ENCODE assay signal across 9 mouse cellular contexts in the genomic region with DNA sequence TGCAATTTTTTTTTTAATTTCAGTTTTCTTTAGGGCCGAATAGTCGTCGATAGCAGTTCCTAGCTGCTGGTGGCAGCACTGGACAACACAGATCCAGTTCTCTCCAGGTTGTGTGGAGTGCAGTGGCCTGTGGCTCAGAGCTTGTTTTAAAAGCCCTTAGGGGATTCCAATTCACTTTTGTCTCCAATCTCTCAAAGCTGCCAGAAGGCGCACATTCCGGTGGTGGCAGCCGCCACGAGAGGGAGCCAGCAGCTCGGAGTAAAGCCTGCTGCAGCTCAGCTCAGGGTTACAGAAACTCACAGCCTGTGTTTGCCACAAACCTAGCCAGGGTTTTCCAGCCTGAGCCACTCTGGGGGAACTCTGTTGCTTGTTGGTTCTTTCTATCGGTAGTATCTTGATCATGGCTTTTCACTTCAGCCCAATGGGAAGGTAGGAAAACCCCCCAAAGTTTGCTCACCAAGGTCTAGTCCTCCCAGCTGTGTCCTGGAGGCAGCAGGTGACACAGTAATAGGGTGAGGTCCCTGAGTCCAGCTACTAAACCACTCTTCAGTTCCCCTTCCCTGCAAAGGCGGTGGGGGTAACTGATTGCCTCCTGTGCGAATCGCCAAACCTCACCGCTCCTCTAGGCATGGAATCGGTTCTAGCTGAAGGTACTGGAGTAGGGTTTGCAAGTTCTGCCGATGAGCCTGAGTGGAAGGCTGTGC. TPM values are rescaled to one million over a fixed set of nuclear protein-coding genes. Genes with fewer than 3 reads are reported as not detected.
A peak's percentile ranks its signal among the peaks of the same experiment; 100 is the strongest.
DNase-seq lines count a peak whose midpoint lies in the region; ATAC-seq and TF ChIP-seq lines count a peak whose summit lies in the region.
"Had no signal": no experiment of that assay in that cellular context is flagged by ENCODE, and none has a peak within 500 bp of the region (broad histone marks: within the 10 kb centered on the region; RNA-seq: fewer than 3 reads in every experiment).

No protein-coding gene starts in this region.

- peak; percentile 59; the same call in 1 of the 2 replicates for ATAC-seq in hindbrain, embryonic 14.5 days (ENCODE audit: low FRiP score)
- ATAC-seq in stomach, embryonic 14.5 days (ENCODE audit: insufficient number of reproducible peaks, insufficient read depth, low FRiP score, low read depth): peak; percentile 68; the same call in 1 of the 2 replicates

- peaks cover 35% of the 10 kb centered on the region for H3K9me3 ChIP-seq in E14TG2a.4 (ENCODE audit: low read length)
- peaks cover 2% of the 10 kb centered on the region; the same call in 1 of the 2 replicates for H3K9me3 ChIP-seq in embryonic facial prominence, embryonic 10.5 days
- no peaks in the 10 kb centered on the region for H3K9me3 ChIP-seq in hindbrain, embryonic 14.5 days (ENCODE audit: control insufficient read depth, low read length)
- no peaks in the 10 kb centered on the region for H3K9me3 ChIP-seq in stomach, embryonic 14.5 days (ENCODE audit: control insufficient read depth, low read depth, low read length)
- H3K9me3 ChIP-seq: heart, embryonic 15.5 days had no signal

- peak; percentile 52 for TF ChIP-seq CTCF in E14TG2a.4 (conservative IDR thresholded peaks at IDR 0.05; ENCODE audit: low read length)
- no peak for TF ChIP-seq CTCF in thymus, adult 2 months (IDR thresholded peaks at IDR 0.05; ENCODE audit: borderline replicate concordance, control insufficient read depth, extremely low read depth, insufficient read depth, low read length, poor library complexity)

- H3K36me3 ChIP-seq in E14TG2a.4 (ENCODE audit: insufficient read depth, low read length): no peaks in the 10 kb centered on the region
- H3K36me3 ChIP-seq in embryonic facial prominence, embryonic 10.5 days (replicated peaks): no peaks in the 10 kb centered on the region
- H3K36me3 ChIP-seq in hindbrain, embryonic 14.5 days (replicated peaks; ENCODE audit: control insufficient read depth, insufficient read depth): no peaks in the 10 kb centered on the region
- H3K36me3 ChIP-seq in stomach, embryonic 14.5 days (ENCODE audit: control insufficient read depth, insufficient read depth, low read length): no peaks in the 10 kb centered on the region
- no peaks in the 10 kb centered on the region for H3K36me3 ChIP-seq in thymus, adult 2 months (ENCODE audit: control insufficient read depth, insufficient read depth, low read length)
- H3K36me3 ChIP-seq: heart, embryonic 15.5 days had no signal

- no peak for TF ChIP-seq POLR2A in thymus, adult 2 months (IDR thresholded peaks at IDR 0.05; ENCODE audit: control insufficient read depth, extremely low read depth, insufficient read depth, low read length, poor library complexity)

- no peak overlapping the region for H3K27ac ChIP-seq in embryonic facial prominence, embryonic 10.5 days (replicated peaks)
- no peak overlapping the region for H3K27ac ChIP-seq in hindbrain, embryonic 14.5 days
- no peak overlapping the region for H3K27ac ChIP-seq in stomach, embryonic 14.5 days (ENCODE audit: low read length)
- no peak overlapping the region for H3K27ac ChIP-seq in thymus, adult 2 months (ENCODE audit: control insufficient read depth, insufficient read depth, low read length)
- H3K27ac ChIP-seq: heart, embryonic 15.5 days had no signal

- peaks cover 8% of the 10 kb centered on the region for H3K4me1 ChIP-seq in E14TG2a.4 (replicated peaks; ENCODE audit: low read depth, low read length)
- H3K4me1 ChIP-seq in embryonic facial prominence, embryonic 10.5 days: peaks cover 7% of the 10 kb centered on the region; the same call in 1 of the 2 replicates
- H3K4me1 ChIP-seq in hindbrain, embryonic 14.5 days (replicated peaks; ENCODE audit: control insufficient read depth, insufficient read depth, low read length): no peaks in the 10 kb centered on the region
- no peaks in the 10 kb centered on the region for H3K4me1 ChIP-seq in stomach, embryonic 14.5 days (ENCODE audit: control insufficient read depth, insufficient read depth, low read length)
- H3K4me1 ChIP-seq in thymus, adult 2 months (replicated peaks; ENCODE audit: control insufficient read depth, insufficient read depth, low read length): no peaks in the 10 kb centered on the region
- H3K4me1 ChIP-seq: heart, embryonic 15.5 days had no signal

- H3K4me3 ChIP-seq in E14TG2a.4 (replicated peaks; ENCODE audit: low read length): 0 out of 2 replicates have a peak overlapping the region, but pooled peaks have one; percentile 32
- no peak overlapping the region for H3K4me3 ChIP-seq in embryonic facial prominence, embryonic 10.5 days
- H3K4me3 ChIP-seq in hindbrain, embryonic 14.5 days (replicated peaks; ENCODE audit: low read length): no peak overlapping the region
- H3K4me3 ChIP-seq in stomach, embryonic 14.5 days (ENCODE audit: low read depth, low read length): no peak overlapping the region
- H3K4me3 ChIP-seq in thymus, adult 2 months (ENCODE audit: control insufficient read depth, insufficient read depth, low read length): no peak overlapping the region
- H3K4me3 ChIP-seq: heart, embryonic 15.5 days had no signal

- peak; percentile 46 for DNase-seq in adrenal gland, adult 2 months
- peak; percentile 87 for DNase-seq in embryonic facial prominence, embryonic 10.5 days (ENCODE audit: low spot score)
- peak; percentile 86 for DNase-seq in hindbrain, embryonic 14.5 days (ENCODE audit: low spot score)
- DNase-seq in layer of hippocampus, postnatal 14 days (ENCODE audit: low spot score in 2 of 2): peak; percentile 72 to 77
- peak; percentile 82 for DNase-seq in lung, postnatal 36 days
- no peak for DNase-seq in thymus, adult 2 months

- WGBS in embryonic facial prominence, embryonic 10.5 days: 35% methylated on average over 15 of the region's 15 CpGs
- whole genome bisulfite sequencing in hindbrain, embryonic 14.5 days: 36% methylated on average over 15 of the region's 15 CpGs
- WGBS in stomach, embryonic 14.5 days: 41% methylated on average over 15 of the region's 15 CpGs
- 44% methylated on average over 15 of the region's 15 CpGs for WGBS in thymus, adult 2 months

- no peak overlapping the region for H3K9ac ChIP-seq in hindbrain, embryonic 14.5 days
- H3K9ac ChIP-seq in stomach, embryonic 14.5 days (replicated peaks; ENCODE audit: low read depth, low read length): no peak overlapping the region
- H3K9ac ChIP-seq: heart, embryonic 15.5 days had no signal

- H3K27me3 ChIP-seq in E14TG2a.4 (ENCODE audit: insufficient read depth, low read length): no peaks in the 10 kb centered on the region
- H3K27me3 ChIP-seq in embryonic facial prominence, embryonic 10.5 days (replicated peaks; ENCODE audit: low read depth, poor library complexity, severe bottlenecking): 0 out of 2 replicates have a peak, but pooled peaks cover 3% of the 10 kb centered on the region
- H3K27me3 ChIP-seq in hindbrain, embryonic 14.5 days (ENCODE audit: control insufficient read depth, insufficient read depth, low read length): no peaks in the 10 kb centered on the region
- no peaks in the 10 kb centered on the region for H3K27me3 ChIP-seq in stomach, embryonic 14.5 days (ENCODE audit: control insufficient read depth, insufficient read depth, low read length)
- no peaks in the 10 kb centered on the region for H3K27me3 ChIP-seq in thymus, adult 2 months (ENCODE audit: control insufficient read depth, insufficient read depth, low read length)
- H3K27me3 ChIP-seq: heart, embryonic 15.5 days had no signal

- no peak overlapping the region for H3K4me2 ChIP-seq in hindbrain, embryonic 14.5 days (replicated peaks)
- H3K4me2 ChIP-seq in stomach, embryonic 14.5 days (replicated peaks; ENCODE audit: low read depth, low read length): no peak overlapping the region
- H3K4me2 ChIP-seq: heart, embryonic 15.5 days had no signal

RNA-seq across cellular contexts. Expression of a gene that starts 13.0 kb away (rescaled TPM):
- not detected for total RNA-seq in adrenal gland, adult 2 months (2021)
- 0.17 TPM in 1 of 2 replicates, not detected in the other for polyA plus RNA-seq in adrenal gland, adult 2 months (2012; rRNA removed)
- polyA plus RNA-seq in embryonic facial prominence, embryonic 10.5 days (2016; fragmentation: Nextera tagmentation; extraction: Ambion mirVana): not detected in 2 replicates
- polyA plus RNA-seq in hindbrain, embryonic 14.5 days (2014; fragmentation: Nextera tagmentation; extraction: Ambion mirVana): not detected in 2 replicates
- not detected for total RNA-seq in layer of hippocampus, postnatal 14 days (2021)
- polyA plus RNA-seq in stomach, embryonic 14.5 days (2014; fragmentation: Nextera tagmentation; extraction: Ambion mirVana): 248 and 262 TPM in 2 replicates
- 0.22 and 0.55 TPM in 2 replicates for polyA plus RNA-seq in thymus, adult 2 months (2012; rRNA removed)

Comparison
In these comparisons a context has a peak if more than half of its experiments do, and no peak if none do; other contexts are left out.
1. RNA of a gene that starts 13.0 kb away (polyA plus RNA-seq): 248 to 262 TPM in stomach, embryonic 14.5 days; 0.22 to 0.55 TPM in thymus, adult 2 months, 0.17 TPM in adrenal gland, adult 2 months, not detected in embryonic facial prominence, embryonic 10.5 days and not detected in hindbrain, embryonic 14.5 days; every median in the first group is over 100 times any median in the second.